Mouse (Mus musculus): Measurements from ENCODE around the gene Sestd1. TPM values are rescaled to one million over a fixed set of nuclear protein-coding genes. Genes with fewer than 3 reads are reported as not detected.

Sestd1 gene
- total and polyA plus RNA-seq, 3 experiments: 0.02 to 0.22 TPM; not detected in 1

GRCm38 (mm10) chr2:77313846-77314245 lies 33.5 kb upstream of the Sestd1 start:
- ATAC-seq (ENCODE audit: extremely low read depth, insufficient number of reproducible peaks, low FRiP score, poor library complexity, severe bottlenecking) (no peak), DNase-seq (ENCODE audit: low spot score) (no peak)
- peaks cover 39% of the 10 kb centered on the region for H3K9me3 ChIP-seq (replicated peaks)
- TF ChIP-seq GATA1 (IDR thresholded peaks at IDR 0.05; ENCODE audit: borderline replicate concordance, low read length) (no peak), TAL1 (conservative IDR thresholded peaks at IDR 0.05; ENCODE audit: low read depth, low read length) (no peak), GATA2 (IDR thresholded peaks at IDR 0.05; ENCODE audit: borderline replicate concordance, low read depth, low read length) (no peak), POLR2AphosphoS5 (IDR thresholded peaks at IDR 0.05; ENCODE audit: insufficient replicate concordance, low read depth, low read length) (no peak), CTCF (IDR thresholded peaks at IDR 0.05; ENCODE audit: low read depth, low read length) (no peak)
- H3K4me3 ChIP-seq (ENCODE audit: low read depth, low read length): no peak overlapping the region
- H3K27me3 ChIP-seq (ENCODE audit: insufficient read depth, low read length): no peaks in the 10 kb centered on the region
- no peaks in the 10 kb centered on the region for H3K4me1 ChIP-seq (ENCODE audit: insufficient read depth, low read depth, low read length)
- H3K36me3 ChIP-seq (replicated peaks): no peaks in the 10 kb centered on the region

GRCm38 (mm10) chr2:77312616-77313015 lies 32.2 kb upstream of the Sestd1 start:
- Histone ChIP-seq H3K4me1 (ENCODE audit: insufficient read depth, low read depth, low read length) (no peaks in the 10 kb centered on the region), H3K36me3 (replicated peaks) (no peaks in the 10 kb centered on the region), H3K4me3 (ENCODE audit: low read depth, low read length) (no peak overlapping the region), H3K27me3 (ENCODE audit: insufficient read depth, low read length) (no peaks in the 10 kb centered on the region), H3K9me3 (replicated peaks) (peaks cover 45% of the 10 kb centered on the region)
- ATAC-seq (ENCODE audit: extremely low read depth, insufficient number of reproducible peaks, low FRiP score, poor library complexity, severe bottlenecking) (no peak), DNase-seq (ENCODE audit: low spot score) (no peak)
- TF ChIP-seq TAL1 (conservative IDR thresholded peaks at IDR 0.05; ENCODE audit: low read depth, low read length) (no peak), GATA2 (IDR thresholded peaks at IDR 0.05; ENCODE audit: borderline replicate concordance, low read depth, low read length) (no peak)

- H3K9me3 ChIP-seq (replicated peaks): peaks cover 43% of the 10 kb centered on the region
- no peak for TF ChIP-seq GATA1 (IDR thresholded peaks at IDR 0.05; ENCODE audit: borderline replicate concordance, low read length)
- TF ChIP-seq CTCF (IDR thresholded peaks at IDR 0.05; ENCODE audit: low read depth, low read length): no peak
- TF ChIP-seq POLR2AphosphoS5 (IDR thresholded peaks at IDR 0.05; ENCODE audit: insufficient replicate concordance, low read depth, low read length): no peak
- TF ChIP-seq GATA2 (IDR thresholded peaks at IDR 0.05; ENCODE audit: borderline replicate concordance, low read depth, low read length): no peak
- TF ChIP-seq TAL1 (conservative IDR thresholded peaks at IDR 0.05; ENCODE audit: low read depth, low read length): no peak
- DNase-seq (ENCODE audit: low spot score) (no peak), ATAC-seq (ENCODE audit: extremely low read depth, insufficient number of reproducible peaks, low FRiP score, poor library complexity, severe bottlenecking) (no peak)
- H3K4me3 ChIP-seq (ENCODE audit: low read depth, low read length): no peak overlapping the region
- no peaks in the 10 kb centered on the region for H3K36me3 ChIP-seq (replicated peaks)
- no peaks in the 10 kb centered on the region for H3K4me1 ChIP-seq (ENCODE audit: insufficient read depth, low read depth, low read length)
- H3K27me3 ChIP-seq (ENCODE audit: insufficient read depth, low read length): no peaks in the 10 kb centered on the region
Observed at GRCm38 (mm10) chr2:77309313-77309712, 28.9 kb upstream of the Sestd1 start.

GRCm38 (mm10) chr2:77304494-77304893 lies 24.1 kb upstream of the Sestd1 start:
- H3K36me3 ChIP-seq (replicated peaks): no peaks in the 10 kb centered on the region
- no peak for DNase-seq (ENCODE audit: low spot score)
- no peak for ATAC-seq (ENCODE audit: extremely low read depth, insufficient number of reproducible peaks, low FRiP score, poor library complexity, severe bottlenecking)
- H3K4me1 ChIP-seq (ENCODE audit: insufficient read depth, low read depth, low read length): no peaks in the 10 kb centered on the region
- no peaks in the 10 kb centered on the region for H3K27me3 ChIP-seq (ENCODE audit: insufficient read depth, low read length)
- H3K9me3 ChIP-seq (replicated peaks): peaks cover 45% of the 10 kb centered on the region
- TF ChIP-seq TAL1 (conservative IDR thresholded peaks at IDR 0.05; ENCODE audit: low read depth, low read length) (no peak), CTCF (IDR thresholded peaks at IDR 0.05; ENCODE audit: low read depth, low read length) (no peak)
- H3K4me3 ChIP-seq (ENCODE audit: low read depth, low read length): no peak overlapping the region

GRCm38 (mm10) chr2:77303716-77304115 lies 23.3 kb upstream of the Sestd1 start:
- no peak for TF ChIP-seq TAL1 (conservative IDR thresholded peaks at IDR 0.05; ENCODE audit: low read depth, low read length)
- no peak for TF ChIP-seq CTCF (IDR thresholded peaks at IDR 0.05; ENCODE audit: low read depth, low read length)
- no peak for TF ChIP-seq GATA1 (IDR thresholded peaks at IDR 0.05; ENCODE audit: borderline replicate concordance, low read length)
- TF ChIP-seq POLR2AphosphoS5 (IDR thresholded peaks at IDR 0.05; ENCODE audit: insufficient replicate concordance, low read depth, low read length): no peak
- no peak for TF ChIP-seq GATA2 (IDR thresholded peaks at IDR 0.05; ENCODE audit: borderline replicate concordance, low read depth, low read length)
- Histone ChIP-seq H3K27me3 (ENCODE audit: insufficient read depth, low read length) (no peaks in the 10 kb centered on the region), H3K4me3 (ENCODE audit: low read depth, low read length) (no peak overlapping the region), H3K4me1 (ENCODE audit: insufficient read depth, low read depth, low read length) (no peaks in the 10 kb centered on the region), H3K9me3 (replicated peaks) (peaks cover 39% of the 10 kb centered on the region), H3K36me3 (replicated peaks) (no peaks in the 10 kb centered on the region)
- DNase-seq (ENCODE audit: low spot score) (no peak), ATAC-seq (ENCODE audit: extremely low read depth, insufficient number of reproducible peaks, low FRiP score, poor library complexity, severe bottlenecking) (no peak)

GRCm38 (mm10) chr2:77302655-77303348 lies 22.4 kb upstream of the Sestd1 start:
- Histone ChIP-seq H3K4me3 (ENCODE audit: low read depth, low read length) (no peak overlapping the region), H3K36me3 (replicated peaks) (no peaks in the 10 kb centered on the region), H3K4me1 (ENCODE audit: insufficient read depth, low read depth, low read length) (no peaks in the 10 kb centered on the region), H3K27me3 (ENCODE audit: insufficient read depth, low read length) (no peaks in the 10 kb centered on the region), H3K9me3 (replicated peaks) (peaks cover 31% of the 10 kb centered on the region)
- DNase-seq (ENCODE audit: low spot score): no peak
- no peak for TF ChIP-seq GATA1 (IDR thresholded peaks at IDR 0.05; ENCODE audit: borderline replicate concordance, low read length)
- no peak for TF ChIP-seq POLR2AphosphoS5 (IDR thresholded peaks at IDR 0.05; ENCODE audit: insufficient replicate concordance, low read depth, low read length)
- no peak for TF ChIP-seq TAL1 (conservative IDR thresholded peaks at IDR 0.05; ENCODE audit: low read depth, low read length)
- TF ChIP-seq CTCF (IDR thresholded peaks at IDR 0.05; ENCODE audit: low read depth, low read length): no peak
- no peak for TF ChIP-seq GATA2 (IDR thresholded peaks at IDR 0.05; ENCODE audit: borderline replicate concordance, low read depth, low read length)
- no peak for ATAC-seq (ENCODE audit: extremely low read depth, insufficient number of reproducible peaks, low FRiP score, poor library complexity, severe bottlenecking)
